Mouse (Mus musculus): ENCODE results near the gene Gm1043. TPM values are rescaled to one million over a fixed set of nuclear protein-coding genes. Genes with fewer than 3 reads are reported as not detected.

Gm1043 gene
- polyA plus RNA-seq, 1 experiment from 2014 or later: 1.8 TPM

GRCm38 (mm10) chr5:37198011-37198688 lies 113.0 kb downstream of the Gm1043 start:
- Histone ChIP-seq H3K4me2 (ENCODE audit: low read length) (no peak overlapping the region), H3K9me3 (ENCODE audit: control insufficient read depth, low read length) (no peaks in the 10 kb centered on the region), H3K9ac (ENCODE audit: low read depth, low read length) (no peak overlapping the region), H3K4me1 (ENCODE audit: control insufficient read depth, insufficient read depth, low read depth, low read length) (peaks cover 28% of the 10 kb centered on the region), H3K4me3 (ENCODE audit: low read length) (no peak overlapping the region), H3K36me3 (ENCODE audit: control insufficient read depth, insufficient read depth, low read length) (no peaks in the 10 kb centered on the region), H3K27me3 (replicated peaks; ENCODE audit: control insufficient read depth, insufficient read depth, low read length) (no peaks in the 10 kb centered on the region), H3K27ac (ENCODE audit: low read depth, low read length) (peak overlapping the region; percentile 58)
- ATAC-seq: peak; percentile 66
- 14% methylated on average over 2 of the region's 2 CpGs for WGBS

GRCm38 (mm10) chr5:37202285-37202684 lies 117.1 kb downstream of the Gm1043 start:
- ATAC-seq: no peak
- Histone ChIP-seq H3K9ac (ENCODE audit: low read depth, low read length) (no peak overlapping the region), H3K36me3 (ENCODE audit: control insufficient read depth, insufficient read depth, low read length) (no peaks in the 10 kb centered on the region), H3K27ac (ENCODE audit: low read depth, low read length) (no peak overlapping the region), H3K9me3 (ENCODE audit: control insufficient read depth, low read length) (no peaks in the 10 kb centered on the region), H3K4me3 (ENCODE audit: low read length) (no peak overlapping the region), H3K4me2 (ENCODE audit: low read length) (no peak overlapping the region), H3K4me1 (ENCODE audit: control insufficient read depth, insufficient read depth, low read depth, low read length) (peaks cover 17% of the 10 kb centered on the region), H3K27me3 (replicated peaks; ENCODE audit: control insufficient read depth, insufficient read depth, low read length) (no peaks in the 10 kb centered on the region)
- 13% methylated on average over 1 of the region's 1 CpGs for WGBS

GRCm38 (mm10) chr5:37204886-37205285 lies 119.7 kb downstream of the Gm1043 start:
- no peaks in the 10 kb centered on the region for H3K27me3 ChIP-seq (replicated peaks; ENCODE audit: control insufficient read depth, insufficient read depth, low read length)
- H3K4me3 ChIP-seq (ENCODE audit: low read length): no peak overlapping the region
- WGBS: 67% methylated on average over 7 of the region's 7 CpGs
- no peak overlapping the region for H3K4me2 ChIP-seq (ENCODE audit: low read length)
- H3K36me3 ChIP-seq (ENCODE audit: control insufficient read depth, insufficient read depth, low read length): no peaks in the 10 kb centered on the region
- H3K4me1 ChIP-seq (ENCODE audit: control insufficient read depth, insufficient read depth, low read depth, low read length): 0 out of 2 replicates have a peak, but pooled peaks cover 2% of the 10 kb centered on the region
- H3K9ac ChIP-seq (ENCODE audit: low read depth, low read length): no peak overlapping the region
- H3K9me3 ChIP-seq (ENCODE audit: control insufficient read depth, low read length): no peaks in the 10 kb centered on the region
- no peak for ATAC-seq
- H3K27ac ChIP-seq (ENCODE audit: low read depth, low read length): no peak overlapping the region

- H3K4me1 ChIP-seq (ENCODE audit: control insufficient read depth, insufficient read depth, low read depth, low read length): 0 out of 2 replicates have a peak, but pooled peaks cover 2% of the 10 kb centered on the region
- no peak overlapping the region for H3K4me2 ChIP-seq (ENCODE audit: low read length)
- no peak overlapping the region for H3K4me3 ChIP-seq (ENCODE audit: low read length)
- no peaks in the 10 kb centered on the region for H3K27me3 ChIP-seq (replicated peaks; ENCODE audit: control insufficient read depth, insufficient read depth, low read length)
- no peak overlapping the region for H3K27ac ChIP-seq (ENCODE audit: low read depth, low read length)
- no peaks in the 10 kb centered on the region for H3K36me3 ChIP-seq (ENCODE audit: control insufficient read depth, insufficient read depth, low read length)
- H3K9ac ChIP-seq (ENCODE audit: low read depth, low read length): no peak overlapping the region
- H3K9me3 ChIP-seq (ENCODE audit: control insufficient read depth, low read length): no peaks in the 10 kb centered on the region
- 90% methylated on average over 1 of the region's 1 CpGs for WGBS
- no peak for ATAC-seq
Observed at GRCm38 (mm10) chr5:37205420-37205819, 120.2 kb downstream of the Gm1043 start.

GRCm38 (mm10) chr5:37206364-37206763 lies 121.2 kb downstream of the Gm1043 start:
- WGBS: 61% methylated on average over 2 of the region's 2 CpGs
- H3K9ac ChIP-seq (ENCODE audit: low read depth, low read length): no peak overlapping the region
- no peaks in the 10 kb centered on the region for H3K9me3 ChIP-seq (ENCODE audit: control insufficient read depth, low read length)
- H3K4me2 ChIP-seq (ENCODE audit: low read length): no peak overlapping the region
- ATAC-seq: no peak; the same call in 1 of the 2 replicates
- no peak overlapping the region for H3K4me3 ChIP-seq (ENCODE audit: low read length)
- H3K36me3 ChIP-seq (ENCODE audit: control insufficient read depth, insufficient read depth, low read length): no peaks in the 10 kb centered on the region
- no peak overlapping the region for H3K27ac ChIP-seq (ENCODE audit: low read depth, low read length)
- H3K27me3 ChIP-seq (replicated peaks; ENCODE audit: control insufficient read depth, insufficient read depth, low read length): no peaks in the 10 kb centered on the region
- H3K4me1 ChIP-seq (ENCODE audit: control insufficient read depth, insufficient read depth, low read depth, low read length): 0 out of 2 replicates have a peak, but pooled peaks cover 2% of the 10 kb centered on the region

- Histone ChIP-seq H3K4me2 (ENCODE audit: low read length) (no peak overlapping the region), H3K9ac (ENCODE audit: low read depth, low read length) (no peak overlapping the region), H3K27ac (ENCODE audit: low read depth, low read length) (no peak overlapping the region), H3K27me3 (replicated peaks; ENCODE audit: control insufficient read depth, insufficient read depth, low read length) (no peaks in the 10 kb centered on the region), H3K9me3 (ENCODE audit: control insufficient read depth, low read length) (no peaks in the 10 kb centered on the region), H3K36me3 (ENCODE audit: control insufficient read depth, insufficient read depth, low read length) (no peaks in the 10 kb centered on the region), H3K4me1 (ENCODE audit: control insufficient read depth, insufficient read depth, low read depth, low read length) (0 out of 2 replicates have a peak, but pooled peaks cover 5% of the 10 kb centered on the region), H3K4me3 (ENCODE audit: low read length) (no peak overlapping the region)
- WGBS: 65% methylated on average over 9 of the region's 9 CpGs
- ATAC-seq: peak; percentile 35; the same call in 1 of the 2 replicates
Observed at GRCm38 (mm10) chr5:37212938-37213708, 128.0 kb downstream of the Gm1043 start.

GRCm38 (mm10) chr5:37213709-37214103 lies 128.5 kb downstream of the Gm1043 start:
- Histone ChIP-seq H3K36me3 (ENCODE audit: control insufficient read depth, insufficient read depth, low read length) (no peaks in the 10 kb centered on the region), H3K9ac (ENCODE audit: low read depth, low read length) (no peak overlapping the region), H3K27me3 (replicated peaks; ENCODE audit: control insufficient read depth, insufficient read depth, low read length) (no peaks in the 10 kb centered on the region), H3K4me1 (ENCODE audit: control insufficient read depth, insufficient read depth, low read depth, low read length) (0 out of 2 replicates have a peak, but pooled peaks cover 5% of the 10 kb centered on the region), H3K4me2 (ENCODE audit: low read length) (no peak overlapping the region), H3K4me3 (ENCODE audit: low read length) (no peak overlapping the region), H3K27ac (ENCODE audit: low read depth, low read length) (no peak overlapping the region), H3K9me3 (ENCODE audit: control insufficient read depth, low read length) (no peaks in the 10 kb centered on the region)
- WGBS: 65% methylated on average over 4 of the region's 4 CpGs
- peak; percentile 18; the same call in 1 of the 2 replicates for ATAC-seq

- Histone ChIP-seq H3K27me3 (replicated peaks; ENCODE audit: control insufficient read depth, insufficient read depth, low read length) (no peaks in the 10 kb centered on the region), H3K4me3 (ENCODE audit: low read length) (no peak overlapping the region), H3K4me1 (ENCODE audit: control insufficient read depth, insufficient read depth, low read depth, low read length) (0 out of 2 replicates have a peak, but pooled peaks cover 5% of the 10 kb centered on the region), H3K9ac (ENCODE audit: low read depth, low read length) (no peak overlapping the region), H3K4me2 (ENCODE audit: low read length) (no peak overlapping the region), H3K27ac (ENCODE audit: low read depth, low read length) (no peak overlapping the region), H3K36me3 (ENCODE audit: control insufficient read depth, insufficient read depth, low read length) (no peaks in the 10 kb centered on the region), H3K9me3 (ENCODE audit: control insufficient read depth, low read length) (no peaks in the 10 kb centered on the region)
- no peak for ATAC-seq
- 62% methylated on average over 6 of the region's 6 CpGs for WGBS
Observed at GRCm38 (mm10) chr5:37214614-37215013, 129.4 kb downstream of the Gm1043 start.

GRCm38 (mm10) chr5:37215276-37215675 lies 130.1 kb downstream of the Gm1043 start:
- Histone ChIP-seq H3K27me3 (replicated peaks; ENCODE audit: control insufficient read depth, insufficient read depth, low read length) (no peaks in the 10 kb centered on the region), H3K9me3 (ENCODE audit: control insufficient read depth, low read length) (no peaks in the 10 kb centered on the region), H3K27ac (ENCODE audit: low read depth, low read length) (no peak overlapping the region), H3K9ac (ENCODE audit: low read depth, low read length) (no peak overlapping the region), H3K4me3 (ENCODE audit: low read length) (no peak overlapping the region), H3K4me2 (ENCODE audit: low read length) (no peak overlapping the region), H3K36me3 (ENCODE audit: control insufficient read depth, insufficient read depth, low read length) (no peaks in the 10 kb centered on the region), H3K4me1 (ENCODE audit: control insufficient read depth, insufficient read depth, low read depth, low read length) (0 out of 2 replicates have a peak, but pooled peaks cover 5% of the 10 kb centered on the region)
- no peak for ATAC-seq
- WGBS: 79% methylated on average over 7 of the region's 7 CpGs

All from hindbrain, embryonic 16.5 days (tissue).